24 mouse cellular contexts compared by ENCODE assay signal in the genomic region with DNA sequence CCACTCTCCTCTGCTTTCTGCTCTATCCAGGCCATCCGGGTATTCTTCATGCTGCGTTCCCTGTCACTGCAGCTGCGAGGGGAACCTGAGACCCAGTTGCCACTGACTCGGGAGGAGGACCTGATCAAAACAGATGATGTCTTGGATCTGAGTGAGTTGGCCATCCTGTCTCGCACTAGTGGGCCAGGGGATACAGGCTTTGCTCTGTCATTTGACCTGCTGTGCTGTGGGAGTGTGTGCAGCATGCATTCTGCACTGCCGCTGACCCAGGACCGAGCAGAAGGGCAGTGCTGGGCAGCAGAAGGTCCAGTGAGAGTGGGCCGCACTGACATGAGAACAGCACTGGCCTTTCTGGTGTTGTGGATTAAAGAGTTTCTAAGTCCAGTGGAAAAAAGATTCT.
DNase-seq lines count a peak whose midpoint lies in the region; ATAC-seq and TF ChIP-seq lines count a peak whose summit lies in the region.
"Had no signal": no experiment of that assay in that cellular context is flagged by ENCODE, and none has a peak within 500 bp of the region (broad histone marks: within the 10 kb centered on the region; RNA-seq: fewer than 3 reads in every experiment).

No protein-coding gene starts in this region.

- no peak overlapping the region for H3K27ac ChIP-seq in gastrocnemius, adult 2 months
- H3K27ac ChIP-seq in kidney, embryonic 15.5 days, result peak overlapping the region; percentile 48; the same call in 1 of the 2 replicates
- no peak overlapping the region for H3K27ac ChIP-seq in kidney, postnatal 0 days
- H3K27ac ChIP-seq: embryonic facial prominence, embryonic 10.5 days; embryonic facial prominence, embryonic 12.5 days; forebrain, embryonic 13.5 days; forebrain, embryonic 15.5 days had no signal

- no peaks in the 10 kb centered on the region for H3K36me3 ChIP-seq in kidney, embryonic 15.5 days
- H3K36me3 ChIP-seq in kidney, postnatal 0 days (ENCODE audit: insufficient read depth, low read length), result 0 out of 2 replicates have a peak, but pooled peaks cover 2% of the 10 kb centered on the region
- H3K36me3 ChIP-seq: embryonic facial prominence, embryonic 10.5 days; embryonic facial prominence, embryonic 12.5 days; forebrain, embryonic 15.5 days had no signal

- no peak overlapping the region for H3K4me3 ChIP-seq in gastrocnemius, adult 2 months
- H3K4me3 ChIP-seq in kidney, embryonic 15.5 days (replicated peaks), result no peak overlapping the region
- no peak overlapping the region for H3K4me3 ChIP-seq in kidney, postnatal 0 days (replicated peaks; ENCODE audit: low read depth, low read length)
- H3K4me3 ChIP-seq: embryonic facial prominence, embryonic 10.5 days; embryonic facial prominence, embryonic 12.5 days; forebrain, embryonic 13.5 days; forebrain, embryonic 15.5 days had no signal

- 57% methylated on average over 8 of the region's 8 CpGs for WGBS in kidney, embryonic 15.5 days
- WGBS in kidney, postnatal 0 days, result 42% methylated on average over 8 of the region's 8 CpGs

- H3K4me2 ChIP-seq in kidney, embryonic 15.5 days, result no peak overlapping the region
- no peak overlapping the region for H3K4me2 ChIP-seq in kidney, postnatal 0 days (ENCODE audit: low read length)
- H3K4me2 ChIP-seq: embryonic facial prominence, embryonic 12.5 days; forebrain, embryonic 13.5 days; forebrain, embryonic 15.5 days had no signal

- intact Hi-C loops in gastrocnemius, adult 2 months (cut with DNase I), result loop anchor here (5.0 kb wide), 1 partner anchor 123 kb away; no protein-coding TSS in a partner anchor

- peaks cover 24% of the 10 kb centered on the region for H3K4me1 ChIP-seq in kidney, embryonic 15.5 days
- peaks cover 9% of the 10 kb centered on the region; the same call in 1 of the 2 replicates for H3K4me1 ChIP-seq in kidney, postnatal 0 days (replicated peaks; ENCODE audit: insufficient read depth, low read length)
- H3K4me1 ChIP-seq: embryonic facial prominence, embryonic 12.5 days; forebrain, embryonic 13.5 days; forebrain, embryonic 15.5 days had no signal

- no peaks in the 10 kb centered on the region for H3K27me3 ChIP-seq in kidney, embryonic 15.5 days
- no peaks in the 10 kb centered on the region for H3K27me3 ChIP-seq in kidney, postnatal 0 days (ENCODE audit: insufficient read depth, low read length)
- H3K27me3 ChIP-seq: CH12.LX; embryonic facial prominence, embryonic 12.5 days; forebrain, embryonic 13.5 days; forebrain, embryonic 15.5 days; Patski had no signal

- DNase-seq in gastrocnemius, adult 2 months, result peak; percentile 23
- no peak for DNase-seq in gastrocnemius, postnatal 4 days (ENCODE audit: low spot score in 2 of 2)
- no peak for DNase-seq in kidney, postnatal 36 days
- DNase-seq in kidney, postnatal 0 days (ENCODE audit: low spot score), result peak; percentile 75
- DNase-seq in kidney, postnatal 14 days, result no peak
- DNase-seq: adrenal gland, adult 8-10 months; adrenal gland, postnatal 14 days; adrenal gland, postnatal 36 days; B cell, adult 2 months; cerebellum, adult 11-12 months; cerebellum, adult 2 months; cerebellum, adult 9-10 months; cerebellum, postnatal 10 days; cerebellum, postnatal 25 days had no signal

- no peaks in the 10 kb centered on the region for H3K9me3 ChIP-seq in kidney, embryonic 15.5 days (replicated peaks)
- H3K9me3 ChIP-seq in kidney, postnatal 0 days (replicated peaks; ENCODE audit: low read length), result no peaks in the 10 kb centered on the region
- H3K9me3 ChIP-seq: embryonic facial prominence, embryonic 10.5 days; embryonic facial prominence, embryonic 12.5 days; forebrain, embryonic 13.5 days; forebrain, embryonic 15.5 days; G1E had no signal

- ATAC-seq in kidney, embryonic 15.5 days (replicated peaks; ENCODE audit: low FRiP score), result peak; percentile 94
- ATAC-seq in kidney, postnatal 0 days (replicated peaks; ENCODE audit: low FRiP score, low read depth), result peak; percentile 91
- ATAC-seq: activated CD4-positive, CD25-positive, alpha-beta regulatory T cell, adult 4 months; CD4-positive, CD25-positive, alpha-beta regulatory T cell, adult 4 months; forebrain, embryonic 13.5 days; forebrain, embryonic 15.5 days; Patski had no signal

- TF ChIP-seq CTCF in gastrocnemius, adult 2 months (IDR thresholded peaks at IDR 0.05), result no peak
- TF ChIP-seq CTCF in kidney, postnatal 0 days (IDR thresholded peaks at IDR 0.05; ENCODE audit: low read depth), result no peak

- no peak overlapping the region for H3K9ac ChIP-seq in kidney, embryonic 15.5 days
- H3K9ac ChIP-seq in kidney, postnatal 0 days (ENCODE audit: low read depth, low read length), result no peak overlapping the region
- H3K9ac ChIP-seq: embryonic facial prominence, embryonic 12.5 days; forebrain, embryonic 13.5 days; forebrain, embryonic 15.5 days had no signal

Comparison
In these comparisons a context has a peak if more than half of its experiments do, and no peak if none do; other contexts are left out.
1. DNase-seq: peak in gastrocnemius, adult 2 months (single experiment) and kidney, postnatal 0 days (single experiment); none in gastrocnemius, postnatal 4 days (0 of 2), kidney, postnatal 36 days (0 of 2) and kidney, postnatal 14 days (single experiment).